Mouse (Mus musculus): ENCODE data around the gene Faim. TPM values are rescaled to one million over a fixed set of nuclear protein-coding genes. Genes with fewer than 3 reads are reported as not detected.

The Faim gene
- 28.1 TPM for polyA plus RNA-seq (2014; fragmentation: Illumina TruSeq; extraction: RNeasy Lipid Tissue Mini Kit (QIAGEN cat#74804))

DNA sequence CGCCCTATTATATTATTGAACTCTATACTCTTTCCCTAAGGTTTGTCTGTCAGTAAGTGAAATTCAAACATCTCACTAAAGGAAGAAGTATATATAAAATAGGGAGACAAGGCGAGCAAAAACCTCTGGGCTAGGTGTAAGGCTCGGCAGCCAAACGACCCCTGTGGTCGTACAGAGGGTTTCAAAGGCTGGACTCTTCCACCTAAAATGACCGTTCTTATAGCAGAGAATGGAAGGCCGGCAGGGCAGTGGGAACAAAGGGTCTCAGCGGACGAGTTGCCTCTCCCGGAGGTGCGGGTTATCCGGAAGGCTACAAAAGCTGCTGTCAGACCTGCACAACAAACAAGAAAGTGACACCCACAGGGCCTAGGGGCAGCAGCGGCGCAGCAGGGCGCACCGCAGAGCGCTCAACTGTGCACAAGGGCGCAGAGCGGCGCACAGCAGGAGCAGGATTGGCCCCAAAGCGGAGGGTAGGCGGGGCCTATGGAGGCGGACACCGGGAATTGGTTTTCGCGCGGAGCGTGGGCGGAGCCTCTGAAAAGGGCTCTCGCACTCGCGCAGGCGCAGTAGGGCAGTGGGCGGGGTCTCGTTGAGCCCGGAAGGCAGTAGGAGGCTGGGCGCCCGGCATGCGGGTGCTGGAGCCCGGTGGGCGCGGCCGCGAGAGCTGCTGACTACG is at the start of gene Faim:
Faim (plus strand) TSS at position 574 of the 676 bp plus-strand sequence.

DNA sequence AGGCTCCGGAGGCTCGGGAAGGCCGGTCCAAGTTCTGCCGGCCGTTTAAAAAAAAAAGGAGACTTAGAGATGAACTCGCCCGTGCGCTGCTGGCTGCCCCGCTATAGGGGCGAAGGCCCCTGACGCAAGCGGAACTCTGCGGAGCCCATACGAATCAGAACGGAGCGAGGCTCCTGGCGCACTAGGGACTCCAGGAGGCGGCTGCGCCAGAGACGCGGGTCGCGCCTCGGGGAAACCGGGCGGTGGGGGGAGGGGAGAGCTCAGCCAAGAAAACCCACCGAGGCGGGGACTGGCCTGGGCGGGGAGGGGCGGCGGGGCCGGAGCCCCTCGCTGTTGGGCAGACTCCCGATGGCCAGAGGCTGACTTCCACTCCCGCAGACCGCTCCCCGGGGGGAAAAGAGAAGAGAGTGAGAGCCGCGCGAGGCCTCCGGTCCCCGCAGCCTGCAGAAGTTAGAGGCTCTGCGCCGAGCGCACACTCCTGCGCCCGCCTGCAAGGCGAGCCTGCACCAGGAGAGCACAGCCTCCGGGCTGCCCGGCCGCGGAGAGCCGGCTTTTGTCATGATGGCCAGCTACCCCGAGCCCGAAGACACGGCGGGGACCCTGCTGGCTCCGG is 31.0 kb upstream of the Faim start, which contains the start of gene Foxl2:
Foxl2 (plus strand) TSS at position 186 of the 613 bp plus-strand sequence.

DNA sequence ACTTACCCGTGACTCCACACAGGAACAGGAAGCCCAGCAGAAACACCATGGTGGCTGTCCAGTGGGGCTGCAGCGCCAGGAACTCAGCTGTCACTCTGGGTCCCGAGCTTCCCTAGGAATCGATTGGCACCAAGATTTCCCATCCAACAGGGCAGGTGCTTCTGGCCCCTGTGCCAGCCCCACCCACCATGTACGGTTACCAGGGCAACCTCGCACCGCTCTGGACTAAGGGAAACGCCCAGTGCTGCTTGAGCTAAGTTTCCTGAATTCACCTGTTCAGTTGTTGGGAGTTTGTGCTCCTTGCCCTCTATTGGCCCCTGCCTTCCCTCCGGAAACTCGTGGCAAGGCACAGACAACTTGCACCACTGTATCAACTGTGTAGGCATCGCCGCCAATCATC is 49.4 kb downstream of the Faim start, which contains the start of gene Gm1123:
Gm1123 (minus strand) TSS at position 141 of the 400 bp plus-strand sequence.

Other genes with a start within 250 kb of the Faim start
- not detected for gene Prr23a1, start 143.9 kb upstream of the Faim start, polyA plus RNA-seq (2014; fragmentation: Illumina TruSeq; extraction: RNeasy Lipid Tissue Mini Kit (QIAGEN cat#74804))
- gene Prr23a2, start 129.9 kb upstream of the Faim start, polyA plus RNA-seq (2014; fragmentation: Illumina TruSeq; extraction: RNeasy Lipid Tissue Mini Kit (QIAGEN cat#74804)) = not detected
- 0.26 TPM for gene Prr23a3, start 121.6 kb upstream of the Faim start, polyA plus RNA-seq (2014; fragmentation: Illumina TruSeq; extraction: RNeasy Lipid Tissue Mini Kit (QIAGEN cat#74804))
- gene 7420426K07Rik, start 83.3 kb upstream of the Faim start, polyA plus RNA-seq (2014; fragmentation: Illumina TruSeq; extraction: RNeasy Lipid Tissue Mini Kit (QIAGEN cat#74804)) = 3.1 TPM
- gene Foxl2, start 31.1 kb upstream of the Faim start, polyA plus RNA-seq (2014; fragmentation: Illumina TruSeq; extraction: RNeasy Lipid Tissue Mini Kit (QIAGEN cat#74804)) = 94.5 TPM
- gene Gm1123, start 49.3 kb downstream of the Faim start, polyA plus RNA-seq (2014; fragmentation: Illumina TruSeq; extraction: RNeasy Lipid Tissue Mini Kit (QIAGEN cat#74804)) = not detected
- 10.0 TPM for gene Pik3cb, start 154.2 kb downstream of the Faim start, polyA plus RNA-seq (2014; fragmentation: Illumina TruSeq; extraction: RNeasy Lipid Tissue Mini Kit (QIAGEN cat#74804))

All from ovary, adult 10 weeks (tissue).